Mouse (Mus musculus) forebrain, embryonic 13.5 days (tissue): ENCODE results near the gene Chd6. TPM values are rescaled to one million over a fixed set of nuclear protein-coding genes. Genes with fewer than 3 reads are reported as not detected.

Experiments
- ATAC-seq: fragments of 200-750 bp; cut with Nextera tagmentation; 2 replicates; pipeline ENCODE4 v1.8.0; 2017
- H3K27ac ChIP-seq: fragments of 300-500 bp; sonication (generic); 2 replicates; pipeline ENCODE4 v1.5.1; 2015; ENCODE audit warnings: inconsistent platforms, mild to moderate bottlenecking, moderate library complexity
- H3K27me3 ChIP-seq: fragments of 300-500 bp; sonication (generic); 2 replicates; pipeline ENCODE4 v1.6.1; 2015; ENCODE audit warnings: mild to moderate bottlenecking, inconsistent platforms
- H3K36me3 ChIP-seq: fragments of 300-500 bp; sonication (generic); 2 replicates; pipeline ENCODE4 v1.6.1; 2015; ENCODE audit warnings: mild to moderate bottlenecking, inconsistent platforms; ENCODE audit not compliant: poor library complexity, severe bottlenecking
- H3K4me1 ChIP-seq: fragments of 300-500 bp; sonication (generic); 2 replicates; pipeline ENCODE4 v1.6.1; 2015; ENCODE audit warnings: inconsistent platforms
- H3K4me2 ChIP-seq: fragments of 300-500 bp; sonication (generic); 2 replicates; pipeline ENCODE4 v1.6.1; 2015; ENCODE audit warnings: inconsistent platforms, mild to moderate bottlenecking, moderate library complexity
- H3K4me3 ChIP-seq: fragments of 300-500 bp; sonication (generic); 2 replicates; pipeline ENCODE4 v1.5.1; 2015; ENCODE audit warnings: mild to moderate bottlenecking, inconsistent platforms
- H3K9ac ChIP-seq: fragments of 300-500 bp; sonication (generic); 2 replicates; pipeline ENCODE4 v1.6.1; 2015; ENCODE audit warnings: mild to moderate bottlenecking, inconsistent platforms
- H3K9me3 ChIP-seq: fragments of 300-500 bp; sonication (generic); replicated peaks from 2 replicates; pipeline ENCODE4 v1.6.1; 2016; ENCODE audit warnings: inconsistent platforms
- WGBS: fragments of 180-500 bp; shearing (Covaris S2); methylation state at CpG from one replicate; pipeline ENCODE4 v1.1.7; 2015; 5-methylcytosine and 5-hydroxymethylcytosine counted together
- polyA plus RNA-seq: library from polyadenylated mRNA; unstranded; fragments of >200 nt; fragmentation: Nextera tagmentation; extraction: Ambion mirVana; gene quantifications from 2 replicates; pipeline ENCODE4 v1.2.1, GENCODE M21; 2015

The Chd6 gene
- polyA plus RNA-seq, 1 experiment from 2014 or later: 44.4 TPM

- H3K4me3 ChIP-seq: no peak overlapping the region
Measured at GRCm38 (mm10) chr2:161064836-161065235, 44.0 kb downstream of the Chd6 start.

GRCm38 (mm10) chr2:161058841-161059240 lies 50.0 kb downstream of the Chd6 start:
- Histone ChIP-seq H3K4me3 (no peak overlapping the region), H3K36me3 (0 out of 2 replicates have a peak, but pooled peaks cover 4% of the 10 kb centered on the region), H3K9me3 (no peaks in the 10 kb centered on the region), H3K4me1 (peaks cover 5% of the 10 kb centered on the region; the same call in 1 of the 2 replicates), H3K27ac (no peak overlapping the region), H3K4me2 (no peak overlapping the region), H3K9ac (no peak overlapping the region), H3K27me3 (no peaks in the 10 kb centered on the region)
- ATAC-seq: no peak
- WGBS: 84% methylated on average over 4 of the region's 4 CpGs

More at GRCm38 (mm10) chr2:161064836-161065235, 44.0 kb downstream of the Chd6 start:
- Histone ChIP-seq H3K27ac (no peak overlapping the region), H3K9ac (no peak overlapping the region), H3K36me3 (peaks cover 12% of the 10 kb centered on the region), H3K9me3 (no peaks in the 10 kb centered on the region), H3K4me2 (no peak overlapping the region), H3K27me3 (no peaks in the 10 kb centered on the region), H3K4me1 (peaks cover 7% of the 10 kb centered on the region)
- WGBS: 73% methylated on average over 1 of the region's 1 CpGs
- no peak for ATAC-seq

- Histone ChIP-seq H3K4me3 (no peak overlapping the region), H3K9ac (no peak overlapping the region), H3K4me2 (no peak overlapping the region), H3K4me1 (peaks cover 2% of the 10 kb centered on the region; the same call in 1 of the 2 replicates), H3K36me3 (peaks cover 25% of the 10 kb centered on the region), H3K27ac (no peak overlapping the region), H3K9me3 (no peaks in the 10 kb centered on the region), H3K27me3 (no peaks in the 10 kb centered on the region)
- 87% methylated on average over 2 of the region's 2 CpGs for WGBS
- ATAC-seq: no peak
Measured at GRCm38 (mm10) chr2:161053765-161054164, 55.1 kb downstream of the Chd6 start.

- Histone ChIP-seq H3K4me3 (no peak overlapping the region), H3K27ac (no peak overlapping the region), H3K27me3 (no peaks in the 10 kb centered on the region), H3K9ac (no peak overlapping the region), H3K36me3 (peaks cover 27% of the 10 kb centered on the region), H3K4me1 (no peaks in the 10 kb centered on the region), H3K4me2 (no peak overlapping the region), H3K9me3 (no peaks in the 10 kb centered on the region)
- no peak for ATAC-seq
- 96% methylated on average over 5 of the region's 5 CpGs for WGBS
Measured at GRCm38 (mm10) chr2:161052175-161052574, 56.7 kb downstream of the Chd6 start.

- 90% methylated on average over 6 of the region's 6 CpGs for WGBS
- H3K9me3 ChIP-seq: no peaks in the 10 kb centered on the region
- no peaks in the 10 kb centered on the region for H3K27me3 ChIP-seq
- H3K9ac ChIP-seq: no peak overlapping the region
- H3K27ac ChIP-seq: no peak overlapping the region
- no peak overlapping the region for H3K4me3 ChIP-seq
- no peak for ATAC-seq
- 0 out of 2 replicates have a peak, but pooled peaks cover 3% of the 10 kb centered on the region for H3K4me1 ChIP-seq
- peaks cover 35% of the 10 kb centered on the region for H3K36me3 ChIP-seq
- no peak overlapping the region for H3K4me2 ChIP-seq
Measured at GRCm38 (mm10) chr2:161049426-161049825, 59.4 kb downstream of the Chd6 start.

- Histone ChIP-seq H3K27me3 (no peaks in the 10 kb centered on the region), H3K9me3 (no peaks in the 10 kb centered on the region), H3K36me3 (peaks cover 36% of the 10 kb centered on the region), H3K4me1 (0 out of 2 replicates have a peak, but pooled peaks cover 3% of the 10 kb centered on the region), H3K4me2 (no peak overlapping the region), H3K27ac (no peak overlapping the region), H3K9ac (no peak overlapping the region), H3K4me3 (no peak overlapping the region)
- peak; percentile 63; the same call in 1 of the 2 replicates for ATAC-seq
- WGBS: 83% methylated on average over 8 of the region's 8 CpGs
Measured at GRCm38 (mm10) chr2:161044492-161045201, 64.2 kb downstream of the Chd6 start.

- H3K36me3 ChIP-seq: peaks cover 54% of the 10 kb centered on the region
- no peak for ATAC-seq
- H3K27ac ChIP-seq: no peak overlapping the region
- H3K9me3 ChIP-seq: no peaks in the 10 kb centered on the region
- no peak overlapping the region for H3K9ac ChIP-seq
- no peaks in the 10 kb centered on the region for H3K27me3 ChIP-seq
- WGBS: 62% methylated on average over 3 of the region's 3 CpGs
- H3K4me3 ChIP-seq: no peak overlapping the region
- 0 out of 2 replicates have a peak, but pooled peaks cover 3% of the 10 kb centered on the region for H3K4me1 ChIP-seq
- H3K4me2 ChIP-seq: no peak overlapping the region
Measured at GRCm38 (mm10) chr2:161042874-161043273, 66.0 kb downstream of the Chd6 start.

- H3K36me3 ChIP-seq: peaks cover 56% of the 10 kb centered on the region
- no peak overlapping the region for H3K9ac ChIP-seq
- no peak overlapping the region for H3K27ac ChIP-seq
- WGBS: 82% methylated on average over 4 of the region's 4 CpGs
- ATAC-seq: no peak
- H3K4me3 ChIP-seq: no peak overlapping the region
- H3K9me3 ChIP-seq: no peaks in the 10 kb centered on the region
- no peak overlapping the region for H3K4me2 ChIP-seq
- H3K27me3 ChIP-seq: no peaks in the 10 kb centered on the region
- H3K4me1 ChIP-seq: 0 out of 2 replicates have a peak, but pooled peaks cover 3% of the 10 kb centered on the region
Measured at GRCm38 (mm10) chr2:161040743-161041142, 68.1 kb downstream of the Chd6 start.

- Histone ChIP-seq H3K4me2 (no peak overlapping the region), H3K36me3 (peaks cover 67% of the 10 kb centered on the region), H3K9me3 (no peaks in the 10 kb centered on the region), H3K4me3 (no peak overlapping the region), H3K27me3 (no peaks in the 10 kb centered on the region), H3K27ac (no peak overlapping the region), H3K9ac (no peak overlapping the region), H3K4me1 (no peaks in the 10 kb centered on the region)
- no peak for ATAC-seq
- 91% methylated on average over 3 of the region's 3 CpGs for WGBS
Measured at GRCm38 (mm10) chr2:161037766-161038165, 71.1 kb downstream of the Chd6 start.

- Histone ChIP-seq H3K36me3 (peaks cover 64% of the 10 kb centered on the region), H3K4me3 (no peak overlapping the region), H3K4me2 (no peak overlapping the region), H3K4me1 (no peaks in the 10 kb centered on the region), H3K27ac (no peak overlapping the region), H3K9ac (no peak overlapping the region), H3K27me3 (no peaks in the 10 kb centered on the region), H3K9me3 (no peaks in the 10 kb centered on the region)
- no peak for ATAC-seq
Measured at GRCm38 (mm10) chr2:161033141-161033540, 75.7 kb downstream of the Chd6 start.

- Histone ChIP-seq H3K27ac (no peak overlapping the region), H3K27me3 (no peaks in the 10 kb centered on the region), H3K4me2 (no peak overlapping the region), H3K9me3 (no peaks in the 10 kb centered on the region), H3K36me3 (peaks cover 62% of the 10 kb centered on the region), H3K4me1 (no peaks in the 10 kb centered on the region), H3K4me3 (no peak overlapping the region), H3K9ac (no peak overlapping the region)
- 91% methylated on average over 7 of the region's 7 CpGs for WGBS
- ATAC-seq: no peak
Measured at GRCm38 (mm10) chr2:161032394-161032793, 76.5 kb downstream of the Chd6 start.

- Histone ChIP-seq H3K27me3 (no peaks in the 10 kb centered on the region), H3K9ac (no peak overlapping the region), H3K9me3 (no peaks in the 10 kb centered on the region), H3K4me1 (no peaks in the 10 kb centered on the region), H3K4me2 (no peak overlapping the region), H3K27ac (no peak overlapping the region), H3K36me3 (peaks cover 76% of the 10 kb centered on the region), H3K4me3 (no peak overlapping the region)
- no peak for ATAC-seq
- WGBS: 85% methylated on average over 1 of the region's 1 CpGs
Measured at GRCm38 (mm10) chr2:161024606-161025005, 84.3 kb downstream of the Chd6 start.

- Histone ChIP-seq H3K36me3 (peaks cover 87% of the 10 kb centered on the region), H3K27me3 (no peaks in the 10 kb centered on the region), H3K27ac (no peak overlapping the region), H3K4me3 (no peak overlapping the region), H3K4me2 (no peak overlapping the region), H3K9me3 (no peaks in the 10 kb centered on the region), H3K4me1 (no peaks in the 10 kb centered on the region), H3K9ac (no peak overlapping the region)
- no peak for ATAC-seq
- 44% methylated on average over 4 of the region's 4 CpGs for WGBS
Measured at GRCm38 (mm10) chr2:161017913-161018312, 91.0 kb downstream of the Chd6 start.
